Mouse (Mus musculus) inflammation-experienced regulatory T-cells, adult 6 months (primary cell): ENCODE results near the gene Exoc8. TPM values are rescaled to one million over a fixed set of nuclear protein-coding genes. Genes with fewer than 3 reads are reported as not detected.
A peak's percentile ranks its signal among the peaks of the same experiment; 100 is the strongest.

Source experiments
- ATAC-seq: one replicate; pipeline ENCODE4 v1.8.0; 2017
- polyA plus RNA-seq, 3 experiments: library from polyadenylated mRNA; unstranded; fragments of 100-300 nt; shearing (Covaris generic); gene quantifications; one replicate each; pipeline ENCODE4 v1.2.1; 2017

Gene Exoc8
- polyA plus RNA-seq, 3 experiments from 2014 or later = 5.8 to 8.6 (median 6.9) TPM

DNA sequence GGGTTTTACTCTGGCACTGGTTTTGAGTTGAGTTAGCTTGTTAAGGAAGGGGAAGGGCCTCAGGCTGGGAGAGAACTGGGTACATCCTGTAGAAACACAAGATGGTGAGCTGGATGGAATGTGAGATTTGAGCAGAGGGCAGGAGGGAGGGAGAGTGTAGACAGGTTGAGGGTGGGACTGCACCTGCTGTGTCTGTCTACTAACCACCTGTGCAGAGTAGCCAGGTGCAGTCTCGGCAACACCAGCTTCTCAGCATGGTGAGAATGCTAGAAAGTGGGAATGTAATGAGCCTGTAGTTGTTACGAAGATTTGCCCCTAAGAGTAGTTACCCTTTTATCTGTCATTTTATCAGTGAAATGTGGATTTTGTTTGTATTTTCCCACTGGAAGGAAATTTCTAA is 8.0 kb upstream of the Exoc8 start:
- ATAC-seq = no peak

DNA sequence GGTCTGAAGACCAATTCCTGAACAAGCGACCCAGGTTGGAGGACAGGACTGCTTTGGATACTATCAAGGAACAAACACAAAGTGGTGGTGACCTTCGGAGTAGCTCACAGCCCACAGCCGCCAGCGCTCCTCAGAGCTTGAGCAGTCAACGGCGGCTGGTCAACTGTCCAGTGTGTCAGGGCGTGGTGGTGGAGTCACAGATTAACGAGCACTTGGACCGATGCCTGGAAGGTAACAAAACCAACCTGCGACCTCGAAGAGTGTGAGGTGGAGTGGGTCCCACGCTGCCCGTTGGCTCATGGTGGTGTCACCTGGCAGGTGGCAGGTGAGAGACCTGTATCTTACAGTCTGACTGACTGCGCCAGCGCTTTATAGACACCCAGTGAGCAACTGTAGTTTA is 5.7 kb upstream of the Exoc8 start:
- ATAC-seq = no peak

DNA sequence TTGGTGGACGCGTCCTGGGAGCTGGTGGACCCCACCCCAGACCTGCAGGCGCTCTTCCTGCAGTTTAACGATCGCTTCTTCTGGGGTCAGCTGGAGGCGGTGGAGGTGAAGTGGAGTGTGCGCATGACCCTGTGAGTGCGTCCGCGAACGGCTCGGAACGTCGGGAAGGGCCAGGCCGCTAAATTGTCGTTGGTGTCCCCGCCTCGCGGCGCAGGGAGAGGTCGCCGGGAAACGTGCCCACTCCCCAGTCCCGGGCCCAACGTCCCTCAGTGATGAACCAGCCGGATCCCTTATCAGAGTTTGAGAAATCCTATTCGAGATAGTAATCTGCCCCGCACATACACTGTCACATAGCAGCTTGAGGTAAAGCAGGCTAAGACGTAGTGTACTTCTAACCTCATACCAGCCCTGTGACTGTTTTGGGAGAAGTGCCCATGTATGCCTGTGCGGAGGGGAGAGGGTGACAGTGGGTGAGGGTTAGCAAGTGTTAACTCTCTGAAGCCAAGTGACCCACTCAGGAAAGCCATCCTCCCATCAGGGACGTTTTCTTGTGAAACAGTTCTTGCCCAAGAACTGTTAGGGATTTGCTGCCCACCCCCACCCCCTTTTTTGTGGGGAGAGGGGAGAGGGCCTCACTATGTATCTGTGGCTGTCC is 873 bp upstream of the Exoc8 start:
- no peak for ATAC-seq

DNA sequence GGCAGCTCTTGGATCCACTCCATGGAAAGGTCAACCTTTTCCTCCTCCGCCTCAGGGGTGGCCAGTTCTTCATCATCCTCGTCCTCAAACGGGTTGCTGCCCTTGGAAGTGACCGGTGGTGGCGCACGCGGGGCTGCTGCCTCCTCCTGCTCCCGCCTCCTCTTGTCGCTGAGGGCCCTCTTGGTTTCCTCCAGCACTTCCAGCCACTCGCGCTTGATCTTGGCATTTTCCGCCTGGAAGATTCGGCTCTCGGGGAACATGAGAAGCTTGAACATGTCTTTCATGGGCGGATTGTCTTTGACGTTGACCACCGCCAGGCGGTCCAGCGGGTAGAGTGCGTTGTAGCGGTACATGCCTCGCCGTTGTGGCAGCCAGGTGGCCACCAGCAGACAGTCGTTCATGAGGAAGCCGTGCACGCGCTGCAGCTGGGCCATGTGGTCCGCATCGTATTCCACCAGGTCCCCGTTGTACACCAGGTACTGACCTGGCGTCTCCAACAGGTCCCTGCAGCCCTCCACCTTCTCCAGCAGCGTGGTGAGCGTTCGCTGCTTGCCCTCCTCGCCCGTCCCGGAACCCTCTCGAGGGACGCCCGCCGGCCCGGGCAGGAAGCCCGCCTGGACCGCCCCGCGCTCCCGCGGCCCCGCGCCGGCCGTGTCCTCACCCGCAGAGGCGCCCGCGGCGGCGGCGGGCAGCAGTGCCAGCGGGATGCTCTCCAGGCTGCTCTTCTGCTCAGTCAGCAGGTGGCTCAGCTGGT is 696 bp downstream of the Exoc8 start:
- peak; percentile 32 for ATAC-seq

DNA sequence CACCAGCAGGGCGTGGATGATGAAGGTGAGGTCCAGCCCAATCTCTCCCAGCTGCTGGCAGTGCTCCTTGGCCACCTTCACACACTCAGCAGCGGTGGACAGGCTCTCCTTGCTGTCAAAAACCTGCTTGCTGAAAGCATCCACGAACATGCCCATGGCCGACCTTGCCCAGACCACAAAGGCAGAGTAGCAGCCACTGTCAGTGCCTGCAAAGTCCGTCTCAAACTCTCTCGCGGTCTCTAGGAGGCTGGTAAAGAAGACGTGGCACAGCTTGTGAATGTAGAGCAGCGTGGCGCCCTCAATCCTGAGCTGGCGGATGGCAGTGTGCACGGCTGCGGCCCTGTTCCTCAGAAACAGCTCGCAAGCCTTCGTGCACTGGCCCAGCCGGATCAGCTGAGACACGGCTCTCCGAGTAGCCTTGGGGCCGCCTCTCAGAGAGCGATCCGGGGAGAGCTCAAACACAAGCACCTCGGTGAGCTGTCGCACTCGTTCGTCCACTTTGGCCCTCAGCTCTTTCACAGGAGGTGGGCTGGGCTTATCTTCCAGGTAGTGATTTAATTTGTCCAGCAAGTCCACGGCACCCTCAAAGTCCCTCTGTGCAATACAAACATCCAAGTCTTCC is 1.4 kb downstream of the Exoc8 start:
- ATAC-seq = no peak

DNA sequence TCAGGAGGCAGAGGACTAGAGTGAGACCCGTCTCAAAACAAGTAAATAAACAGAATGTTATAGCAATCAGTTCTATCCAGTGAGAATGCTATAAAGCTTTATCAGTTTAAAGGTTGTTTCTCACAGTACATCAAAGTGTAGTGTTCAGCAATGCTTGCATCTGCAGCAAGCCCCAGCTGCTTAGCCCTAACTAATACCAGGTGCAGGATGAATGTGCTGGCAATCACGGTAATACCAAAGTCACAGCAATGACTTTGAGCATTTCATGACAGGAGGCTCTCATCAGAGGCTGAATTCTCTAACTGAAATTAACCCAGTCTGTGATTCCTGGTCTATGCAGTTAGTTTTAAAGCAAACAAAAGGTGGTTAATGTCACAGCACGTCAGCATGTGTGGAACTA is 4.9 kb downstream of the Exoc8 start:
- no peak for ATAC-seq

DNA sequence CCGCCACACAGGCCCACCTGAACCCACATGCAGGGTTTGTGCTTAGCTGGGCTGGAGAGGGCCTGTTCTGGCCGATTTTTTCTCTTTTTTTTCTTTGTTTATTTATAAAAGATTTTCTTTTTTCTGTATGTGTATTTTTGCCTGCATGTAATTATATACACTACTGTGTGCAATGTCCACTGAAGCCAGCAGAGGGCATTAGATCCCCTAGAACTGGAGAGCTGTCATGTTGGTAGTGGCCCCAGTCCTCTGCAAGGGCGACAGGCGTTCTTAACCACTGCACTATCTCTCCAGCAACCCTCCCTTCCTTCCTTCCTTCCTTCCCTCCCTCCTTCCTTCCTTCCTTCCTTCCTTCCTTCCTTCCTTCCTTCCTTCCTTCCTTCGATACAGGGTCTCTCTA is 9.1 kb downstream of the Exoc8 start:
- ATAC-seq = no peak

DNA sequence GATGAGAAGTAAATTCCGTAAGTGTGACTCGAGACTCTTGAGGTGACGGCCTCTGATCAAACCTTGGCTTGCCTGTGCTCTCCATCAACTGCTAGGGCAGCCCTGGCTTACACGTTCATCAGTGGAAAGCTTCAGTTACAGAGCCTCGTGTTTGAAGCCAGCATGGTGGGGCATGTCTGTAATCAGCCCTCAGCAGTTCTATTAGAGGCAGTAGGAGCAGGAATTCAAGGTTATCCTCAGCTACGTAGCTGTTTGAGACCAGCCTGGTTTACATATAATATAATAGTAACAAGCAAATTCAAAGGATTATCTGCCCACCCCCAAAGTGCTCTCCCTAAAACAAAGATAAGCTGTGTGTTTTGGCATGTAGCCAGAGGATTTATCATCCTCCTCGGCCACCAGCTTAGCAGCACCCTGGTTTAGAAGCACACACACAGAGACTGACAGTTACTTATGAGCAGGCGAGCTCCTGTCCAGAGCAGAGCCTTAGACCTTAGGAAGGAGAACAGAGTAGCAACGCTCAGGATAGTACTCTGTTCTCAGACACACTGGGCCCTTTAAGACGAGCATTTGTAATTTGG is 18.5 kb downstream of the Exoc8 start:
- no peak for ATAC-seq

DNA sequence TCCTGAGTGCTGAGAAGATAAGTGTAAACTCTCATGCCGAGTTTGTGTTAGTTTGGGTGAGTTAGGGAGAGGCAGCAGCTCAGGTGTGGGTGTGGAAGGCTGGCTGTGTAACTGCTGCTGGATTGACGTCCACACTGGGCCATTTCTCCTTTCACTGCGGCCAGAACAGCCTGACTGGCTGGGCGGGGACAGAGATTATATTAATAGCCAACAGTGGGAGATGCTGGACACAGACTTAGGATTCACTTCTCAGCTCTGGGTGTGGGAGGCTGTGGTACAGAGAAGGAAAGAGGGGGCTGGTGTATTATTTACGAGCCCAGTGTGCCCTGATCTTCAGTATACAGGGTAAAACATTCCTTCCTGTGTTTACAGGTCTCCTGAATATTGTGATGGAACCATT is 19.4 kb downstream of the Exoc8 start:
- no peak for ATAC-seq

DNA sequence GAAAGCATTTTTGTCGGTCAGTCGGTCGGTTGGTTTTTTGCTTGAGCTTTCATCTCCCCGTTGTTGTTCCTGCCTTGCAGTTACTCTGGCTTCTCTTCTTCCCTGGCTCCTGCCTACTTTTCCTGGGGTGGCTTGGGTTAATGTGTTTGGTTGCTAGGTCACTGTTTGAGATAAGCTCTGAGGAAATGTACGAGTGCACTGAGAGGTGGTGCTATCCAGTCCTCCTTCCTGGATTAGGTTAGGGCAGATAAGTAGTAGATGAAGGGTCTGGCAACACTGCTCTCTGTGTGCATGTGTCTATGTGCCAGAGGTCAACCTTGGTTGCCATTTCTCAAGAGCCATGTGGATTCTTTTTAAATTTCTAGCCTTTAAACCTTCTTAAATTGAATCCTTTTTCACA is 24.8 kb downstream of the Exoc8 start:
- ATAC-seq = no peak

DNA sequence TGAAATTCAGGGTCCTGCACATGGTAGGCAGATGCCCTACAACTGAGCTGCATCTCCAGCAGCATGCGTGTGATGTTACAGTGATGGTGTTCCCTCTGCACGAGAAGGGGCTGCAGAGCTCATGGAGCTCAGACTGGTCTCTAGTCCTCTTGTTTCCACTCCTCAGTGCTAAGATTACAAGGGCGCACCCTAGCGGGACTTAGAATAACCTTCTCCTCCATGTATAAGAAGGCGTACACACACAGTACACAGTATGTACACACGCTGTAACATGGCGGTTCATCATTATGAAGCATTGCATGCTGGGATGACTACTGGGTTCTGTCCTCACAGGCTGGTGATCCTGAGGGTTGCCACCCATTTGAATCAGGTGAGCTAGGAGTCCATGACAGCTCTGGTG is 25.4 kb downstream of the Exoc8 start:
- no peak for ATAC-seq

DNA sequence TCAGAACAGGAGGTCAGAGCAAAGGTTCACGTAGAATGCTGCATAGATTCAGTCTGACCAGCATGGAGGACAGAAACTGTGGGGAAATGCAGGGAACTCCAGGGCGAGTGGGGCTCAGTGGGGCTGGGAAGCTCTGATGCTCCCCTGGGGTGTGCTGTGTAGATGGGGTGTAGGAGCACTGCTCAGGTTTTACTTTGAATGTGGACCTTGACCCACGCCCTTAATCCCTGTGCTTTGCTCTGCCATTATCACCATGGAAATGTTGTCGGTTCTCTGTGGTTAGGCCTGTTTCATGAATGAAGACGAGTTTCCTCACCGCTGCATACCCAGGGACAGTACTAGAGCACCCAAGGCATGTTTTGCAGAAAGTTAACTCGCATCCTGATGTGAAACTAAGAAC is 26.0 kb downstream of the Exoc8 start:
- ATAC-seq = no peak

DNA sequence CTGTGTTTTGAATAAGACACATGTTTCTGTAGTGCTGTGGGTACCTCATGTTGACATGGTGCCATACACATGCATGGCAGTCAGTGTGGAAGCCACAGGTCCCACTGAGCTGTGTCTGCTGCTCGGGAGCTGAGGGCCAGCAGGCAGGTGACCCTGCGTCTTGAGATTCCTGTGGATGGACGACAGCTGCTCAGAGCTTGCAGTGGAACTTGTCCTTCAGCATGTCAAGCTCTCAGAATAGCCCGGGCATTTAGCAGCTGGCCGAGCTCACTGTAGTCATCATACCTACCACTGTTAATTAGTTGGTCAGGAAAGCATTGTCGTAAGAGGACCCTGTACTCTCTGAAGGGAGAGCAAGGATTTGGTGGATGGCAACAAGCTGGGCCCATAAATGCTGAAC is 27.8 kb downstream of the Exoc8 start:
- no peak for ATAC-seq

DNA sequence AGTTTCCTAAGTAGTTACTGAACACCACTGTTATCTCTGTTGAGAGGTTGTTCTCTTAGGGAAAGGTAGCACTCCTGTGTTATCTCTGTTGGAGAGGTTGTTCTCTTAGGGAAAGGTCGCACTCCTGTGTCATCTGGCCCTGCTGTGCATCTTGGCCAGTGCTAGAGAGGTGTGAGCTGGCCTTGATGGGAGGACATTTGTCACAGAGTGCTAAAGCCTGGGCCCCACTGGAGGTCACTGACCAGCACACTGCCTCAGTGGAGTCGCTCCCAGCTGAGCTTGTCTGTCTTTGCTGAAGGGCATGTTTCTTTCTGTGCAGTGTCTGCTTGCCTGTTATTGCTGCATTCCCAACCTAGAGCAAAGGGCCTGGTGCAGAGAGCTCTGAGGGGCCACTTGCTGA is 30.4 kb downstream of the Exoc8 start:
- ATAC-seq = no peak

DNA sequence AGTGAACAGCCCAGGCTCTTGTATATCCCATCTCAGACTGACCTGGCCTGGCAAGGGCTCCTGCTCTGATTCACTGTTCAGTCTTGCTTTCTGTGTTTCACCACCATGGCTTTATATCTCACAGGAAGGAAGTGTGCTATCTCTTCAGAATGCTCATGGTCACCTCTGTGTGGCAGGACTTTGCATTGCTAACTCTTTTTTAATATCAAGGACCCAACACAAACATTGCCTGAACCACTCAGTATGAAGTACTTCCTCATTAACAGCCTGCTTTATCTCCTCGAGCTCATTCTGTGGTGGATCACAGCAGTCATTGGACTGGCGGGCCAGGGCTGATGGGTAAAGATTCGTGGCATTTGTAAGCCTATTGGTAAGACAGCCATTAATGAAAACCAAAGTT is 30.8 kb downstream of the Exoc8 start:
- no peak for ATAC-seq

DNA sequence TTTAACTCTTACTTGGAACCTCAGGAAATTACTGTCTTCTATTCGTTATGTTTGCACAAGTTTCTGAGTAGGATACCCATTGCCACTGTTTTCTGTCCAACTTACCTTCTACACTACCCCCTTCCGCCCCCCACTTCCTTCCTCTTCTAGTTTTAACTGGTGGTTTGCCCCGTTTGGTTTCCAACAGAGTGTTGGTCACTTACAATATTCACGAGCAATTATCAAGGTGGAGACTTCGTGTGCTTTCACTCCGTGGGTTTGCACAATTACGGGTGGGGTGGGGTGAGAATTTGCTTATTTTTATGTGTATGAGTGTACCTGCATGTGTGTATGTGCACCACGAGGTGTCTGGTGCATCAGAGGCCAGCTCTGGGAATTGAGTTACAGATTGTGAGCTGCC is 33.8 kb downstream of the Exoc8 start:
- ATAC-seq = peak; percentile 16

DNA sequence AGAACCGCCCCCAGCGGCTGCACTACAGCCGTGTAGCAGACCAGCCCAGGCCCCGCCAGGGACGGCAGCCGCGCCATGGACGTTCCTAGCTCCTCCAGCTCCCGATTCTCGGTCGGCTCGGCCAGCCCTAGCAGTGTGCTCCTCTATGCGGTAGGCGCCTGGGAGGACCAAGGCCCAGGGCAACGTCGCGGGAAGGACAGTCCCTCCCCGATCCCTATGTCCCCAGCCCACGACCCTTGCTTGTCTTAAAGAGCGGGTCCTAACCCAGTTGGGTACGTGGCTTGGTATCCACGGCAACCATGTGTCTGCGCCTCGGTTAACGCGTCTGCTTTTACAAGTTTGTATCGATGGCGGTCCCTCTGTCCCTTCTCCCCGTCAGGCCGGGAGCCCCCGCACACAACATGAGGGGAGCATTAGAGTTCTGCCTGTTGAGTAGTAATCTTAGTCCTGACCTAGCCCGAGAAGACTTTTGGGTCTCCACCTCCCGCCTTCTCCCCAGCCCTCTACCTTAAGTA is 34.3 kb downstream of the Exoc8 start:
- ATAC-seq = peak; percentile 42

DNA sequence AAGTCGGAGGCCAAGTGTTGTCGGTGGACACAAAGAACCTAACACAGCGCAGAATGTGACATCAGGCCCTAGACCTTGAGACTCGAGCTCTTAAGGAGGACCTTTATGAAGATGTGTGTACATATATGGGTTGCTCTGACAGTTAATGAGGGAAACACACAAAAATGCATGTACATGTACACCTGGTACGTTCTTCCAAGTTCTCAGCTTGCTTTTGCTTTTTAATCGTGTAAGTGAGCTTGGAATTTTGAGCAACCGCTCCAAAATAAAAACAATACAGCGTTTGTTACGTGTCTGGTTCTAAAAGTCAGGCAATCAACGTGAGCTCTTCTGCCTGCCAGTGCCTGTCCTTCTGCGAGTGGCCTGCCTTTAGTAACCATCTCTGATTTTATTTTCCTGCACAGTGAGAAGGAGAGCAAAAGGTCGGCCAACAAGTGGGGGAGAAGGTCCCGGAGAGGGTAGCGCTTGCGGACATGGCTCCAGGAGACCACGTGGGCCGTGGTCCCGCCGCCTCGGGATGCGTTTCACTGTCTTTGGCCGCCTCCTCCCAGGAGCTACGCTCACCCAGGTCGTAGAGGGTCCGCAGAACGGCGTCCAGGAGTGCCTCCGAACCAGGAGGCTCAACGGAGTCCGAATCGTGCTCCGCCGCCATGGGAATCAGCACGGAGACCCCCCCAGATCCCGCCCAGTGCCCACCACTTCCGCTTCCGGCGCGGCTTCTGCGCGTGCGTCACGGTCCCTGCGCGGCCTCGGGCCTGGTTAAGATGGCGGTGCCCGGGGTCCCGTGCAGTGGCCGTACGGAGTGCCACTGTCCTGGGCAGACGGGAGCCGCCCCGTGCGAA is 35.0 kb downstream of the Exoc8 start, which contains the start of the genes Gnpat and 2810004N23Rik:
Gene Gnpat (plus strand): TSS at position 713 of the 842 bp plus-strand sequence.
Gene 2810004N23Rik (minus strand): TSS at position 800 of the 842 bp plus-strand sequence.
- ATAC-seq = peak; percentile 88

DNA sequence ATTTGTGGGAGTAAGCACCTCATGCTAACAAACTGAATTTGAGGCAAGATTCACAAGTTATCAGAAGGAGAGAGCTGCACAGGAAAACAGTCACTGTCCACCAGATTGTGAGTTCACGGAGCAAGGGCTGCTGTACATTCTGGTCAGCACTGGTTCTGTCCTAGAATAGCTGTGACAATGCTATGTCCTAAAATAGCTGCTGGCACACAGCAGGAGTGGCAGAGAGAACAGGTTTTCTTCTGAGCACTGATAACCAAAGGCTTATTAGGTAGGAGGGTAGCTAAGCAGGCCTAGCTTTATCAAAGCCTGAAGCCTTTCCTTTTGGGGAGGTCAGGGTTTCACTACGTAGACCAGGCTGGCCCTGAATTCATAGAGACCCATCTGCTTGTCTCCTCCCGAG is 37.3 kb downstream of the Exoc8 start:
- ATAC-seq = no peak

DNA sequence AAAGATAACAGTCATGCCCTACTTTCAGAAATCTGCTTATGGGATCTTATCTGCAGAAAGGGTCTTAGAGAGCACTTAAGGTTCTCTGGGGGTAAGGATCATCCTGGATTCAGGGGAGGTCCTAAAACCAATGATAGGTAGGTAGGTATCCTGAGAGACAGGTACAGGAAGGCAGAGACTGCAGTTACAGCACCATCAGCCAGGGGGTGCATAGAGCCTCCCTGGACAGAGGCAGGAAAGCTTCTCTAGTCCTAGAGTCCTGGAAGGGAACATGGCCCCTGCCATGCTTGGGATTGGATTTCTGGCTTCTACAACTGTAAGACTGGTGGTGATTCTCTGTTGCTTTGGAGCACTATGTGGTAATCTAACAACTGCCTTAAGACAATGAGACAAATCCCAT is 38.0 kb downstream of the Exoc8 start:
- ATAC-seq = no peak

DNA sequence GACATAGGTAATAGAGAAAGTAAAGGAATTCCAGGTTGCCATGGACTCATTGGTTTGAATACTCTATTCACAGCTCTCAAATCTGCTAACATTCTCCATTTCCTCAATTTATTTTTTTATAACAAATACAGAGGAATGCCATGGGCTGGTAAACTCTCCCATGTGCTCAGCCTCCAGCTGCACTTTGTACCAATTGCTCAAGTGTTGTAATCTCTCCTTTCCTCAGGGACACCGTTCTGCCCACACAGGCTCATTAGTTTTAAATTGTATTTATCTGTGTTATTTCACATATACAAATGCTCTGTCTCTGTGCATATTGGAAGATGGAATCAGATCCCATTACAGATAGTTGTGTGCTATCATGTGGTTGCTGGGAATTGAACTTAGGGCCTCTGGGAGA is 44.0 kb downstream of the Exoc8 start:
- ATAC-seq = no peak

DNA sequence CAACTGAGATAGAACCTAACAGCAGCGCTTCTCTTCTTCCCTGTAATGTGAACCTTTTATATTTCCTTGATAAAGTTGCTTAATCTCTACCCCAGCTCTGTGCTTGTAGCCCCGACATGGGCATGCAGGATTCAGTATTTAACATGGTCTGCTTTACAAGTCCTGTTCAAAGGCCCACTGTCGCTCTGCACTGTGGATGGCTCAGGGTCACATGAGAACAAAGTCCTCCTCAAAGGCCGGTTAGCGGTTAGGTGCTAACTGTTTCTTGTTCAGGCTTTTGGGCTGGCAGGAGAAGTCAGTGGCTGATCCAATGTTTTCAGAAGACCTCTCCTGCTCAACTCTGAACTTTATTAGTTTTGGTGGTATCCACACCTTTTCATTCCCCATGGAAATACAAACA is 51.9 kb downstream of the Exoc8 start:
- ATAC-seq = no peak
